15 mouse cellular contexts compared by ENCODE assay signal in the genomic region with DNA sequence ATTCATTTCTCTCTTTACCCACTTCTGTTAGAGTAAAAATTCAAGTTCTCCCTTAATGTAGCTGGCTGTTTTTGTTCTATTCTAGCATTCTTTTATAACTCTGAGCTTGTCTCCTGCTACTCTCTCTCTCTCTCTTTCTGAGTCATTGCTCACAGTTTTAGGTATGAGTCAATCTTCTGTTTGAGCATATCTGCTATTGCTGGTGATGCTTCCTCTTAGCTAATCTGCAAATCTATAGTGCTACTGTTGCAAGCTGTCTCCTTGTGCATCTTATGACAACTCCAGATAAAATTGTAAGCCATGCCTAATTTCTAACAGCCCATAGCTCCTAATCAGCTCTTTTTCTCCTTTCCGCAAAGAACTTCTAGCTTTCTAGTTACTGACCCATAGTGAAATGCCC.
"Had no signal": no experiment of that assay in that cellular context is flagged by ENCODE, and none has a peak within 500 bp of the region (broad histone marks: within the 10 kb centered on the region; RNA-seq: fewer than 3 reads in every experiment).

No protein-coding gene starts in this region.

- DNase-seq: kidney, adult 2 months; kidney, postnatal 25 days; lung, adult 2 months; lung, postnatal 36 days; right cerebral cortex, postnatal 4 days; thymus, postnatal 36 days had no signal

- H3K4me2 ChIP-seq: liver, embryonic 11.5 days; liver, embryonic 15.5 days; midbrain, embryonic 13.5 days; neural tube, embryonic 15.5 days; stomach, embryonic 15.5 days had no signal

- ATAC-seq: intestine, embryonic 16.5 days; lung, postnatal 0 days; midbrain, embryonic 13.5 days had no signal

- H3K27ac ChIP-seq: limb, embryonic 10.5 days; liver, embryonic 15.5 days; midbrain, embryonic 13.5 days; neural tube, embryonic 15.5 days; stomach, embryonic 15.5 days had no signal

- H3K36me3 ChIP-seq: limb, embryonic 10.5 days; liver, embryonic 15.5 days; midbrain, embryonic 13.5 days; neural tube, embryonic 15.5 days; stomach, embryonic 15.5 days had no signal

- H3K4me1 ChIP-seq: limb, embryonic 10.5 days; liver, embryonic 15.5 days; midbrain, embryonic 13.5 days; neural tube, embryonic 15.5 days; stomach, embryonic 15.5 days had no signal

- H3K4me3 ChIP-seq: limb, embryonic 10.5 days; liver, embryonic 15.5 days; midbrain, embryonic 13.5 days; myocyte; neural tube, embryonic 15.5 days; stomach, embryonic 15.5 days had no signal

- H3K27me3 ChIP-seq: liver, embryonic 15.5 days; midbrain, embryonic 13.5 days; neural tube, embryonic 15.5 days; stomach, embryonic 15.5 days had no signal

- H3K9ac ChIP-seq: liver, embryonic 15.5 days; midbrain, embryonic 13.5 days; neural tube, embryonic 15.5 days; stomach, embryonic 15.5 days had no signal

- H3K9me3 ChIP-seq: limb, embryonic 10.5 days; liver, embryonic 15.5 days; midbrain, embryonic 13.5 days; neural tube, embryonic 15.5 days; stomach, embryonic 15.5 days had no signal
